10 mouse cellular contexts compared by ENCODE assay signal in genomic region chr14:25511564-25511963, GRCm38 (mm10). TPM values are rescaled to one million over a fixed set of nuclear protein-coding genes. Genes with fewer than 3 reads are reported as not detected.
DNase-seq lines count a peak whose midpoint lies in the region; ATAC-seq lines count a peak whose summit lies in the region.
"Had no signal": no experiment of that assay in that cellular context is flagged by ENCODE, and none has a peak within 500 bp of the region (broad histone marks: within the 10 kb centered on the region; RNA-seq: fewer than 3 reads in every experiment).

No protein-coding gene starts in this region.

- DNase-seq in hindbrain, embryonic 10.5 days (ENCODE audit: low spot score), result no peak
- no peak for DNase-seq in embryonic facial prominence, embryonic 10.5 days (ENCODE audit: low spot score)
- no peak for DNase-seq in embryonic facial prominence, embryonic 14.5 days (ENCODE audit: low spot score)
- no peak for DNase-seq in embryo, embryonic 10 days (ENCODE audit: low spot score)
- DNase-seq in spleen, postnatal 14 days (ENCODE audit: low spot score in 2 of 2), result no peak
- DNase-seq in frontal cortex, postnatal 14 days (ENCODE audit: low spot score in 2 of 2), result no peak
- DNase-seq: gastrocnemius, postnatal 10 days had no signal

- H3K4me1 ChIP-seq in hindbrain, embryonic 10.5 days (replicated peaks), result peaks cover 92% of the 10 kb centered on the region
- peaks cover 55% of the 10 kb centered on the region for H3K4me1 ChIP-seq in hindbrain, embryonic 16.5 days (ENCODE audit: control insufficient read depth, insufficient read depth, low read depth, low read length)
- peaks cover 86% of the 10 kb centered on the region for H3K4me1 ChIP-seq in embryonic facial prominence, embryonic 10.5 days
- peaks cover 55% of the 10 kb centered on the region for H3K4me1 ChIP-seq in embryonic facial prominence, embryonic 14.5 days (ENCODE audit: control insufficient read depth, insufficient read depth, low read length)
- H3K4me1 ChIP-seq in intestine, embryonic 16.5 days (ENCODE audit: control insufficient read depth, insufficient read depth, low read length), result peaks cover 93% of the 10 kb centered on the region

- peaks cover 67% of the 10 kb centered on the region for H3K36me3 ChIP-seq in hindbrain, embryonic 10.5 days
- no peaks in the 10 kb centered on the region; the same call in 1 of the 2 replicates for H3K36me3 ChIP-seq in hindbrain, embryonic 16.5 days (ENCODE audit: control insufficient read depth, insufficient read depth, low read length)
- peaks cover 69% of the 10 kb centered on the region for H3K36me3 ChIP-seq in embryonic facial prominence, embryonic 10.5 days (replicated peaks)
- H3K36me3 ChIP-seq in embryonic facial prominence, embryonic 14.5 days (ENCODE audit: control insufficient read depth, insufficient read depth, low read length), result peaks cover 20% of the 10 kb centered on the region; the same call in 1 of the 2 replicates
- no peaks in the 10 kb centered on the region; the same call in 1 of the 2 replicates for H3K36me3 ChIP-seq in intestine, embryonic 16.5 days (ENCODE audit: control insufficient read depth, insufficient read depth, low read length)

- H3K9me3 ChIP-seq in hindbrain, embryonic 10.5 days, result no peaks in the 10 kb centered on the region
- H3K9me3 ChIP-seq in hindbrain, embryonic 16.5 days (ENCODE audit: control insufficient read depth, low read length), result no peaks in the 10 kb centered on the region
- no peaks in the 10 kb centered on the region for H3K9me3 ChIP-seq in embryonic facial prominence, embryonic 10.5 days
- no peaks in the 10 kb centered on the region for H3K9me3 ChIP-seq in embryonic facial prominence, embryonic 14.5 days (ENCODE audit: control insufficient read depth, low read length)
- H3K9me3 ChIP-seq in intestine, embryonic 16.5 days (ENCODE audit: control insufficient read depth, low read length), result no peaks in the 10 kb centered on the region

- H3K27ac ChIP-seq in hindbrain, embryonic 10.5 days, result peak overlapping the region; percentile 73
- H3K27ac ChIP-seq in hindbrain, embryonic 16.5 days (ENCODE audit: low read depth, low read length), result no peak overlapping the region
- H3K27ac ChIP-seq in embryonic facial prominence, embryonic 10.5 days (replicated peaks), result peak overlapping the region; percentile 27; the same call in 1 of the 2 replicates
- peak overlapping the region; percentile 48; the same call in 1 of the 2 replicates for H3K27ac ChIP-seq in embryonic facial prominence, embryonic 14.5 days (replicated peaks; ENCODE audit: low read depth, low read length)
- peak overlapping the region; percentile 55; the same call in 1 of the 2 replicates for H3K27ac ChIP-seq in intestine, embryonic 16.5 days (ENCODE audit: low read length)

- 50% methylated on average over 3 of the region's 3 CpGs for WGBS in hindbrain, embryonic 10.5 days
- WGBS in hindbrain, embryonic 16.5 days, result 57% methylated on average over 3 of the region's 3 CpGs
- WGBS in embryonic facial prominence, embryonic 10.5 days, result 52% methylated on average over 3 of the region's 3 CpGs
- 38% methylated on average over 3 of the region's 3 CpGs for WGBS in embryonic facial prominence, embryonic 14.5 days
- 39% methylated on average over 3 of the region's 3 CpGs for WGBS in intestine, embryonic 16.5 days

- no peak overlapping the region for H3K9ac ChIP-seq in hindbrain, embryonic 16.5 days (ENCODE audit: low read depth, low read length)
- H3K9ac ChIP-seq in embryonic facial prominence, embryonic 14.5 days (ENCODE audit: low read depth, low read length), result no peak overlapping the region
- H3K9ac ChIP-seq in intestine, embryonic 16.5 days (ENCODE audit: low read depth, low read length), result 0 out of 2 replicates have a peak overlapping the region, but pooled peaks have one; percentile 22

- H3K4me3 ChIP-seq in hindbrain, embryonic 10.5 days, result no peak overlapping the region
- H3K4me3 ChIP-seq in hindbrain, embryonic 16.5 days (ENCODE audit: low read length), result no peak overlapping the region
- H3K4me3 ChIP-seq in embryonic facial prominence, embryonic 10.5 days, result no peak overlapping the region
- H3K4me3 ChIP-seq in embryonic facial prominence, embryonic 14.5 days (ENCODE audit: low read depth, low read length), result no peak overlapping the region
- H3K4me3 ChIP-seq in intestine, embryonic 16.5 days (ENCODE audit: low read length), result no peak overlapping the region

- no peaks in the 10 kb centered on the region for H3K27me3 ChIP-seq in hindbrain, embryonic 10.5 days (ENCODE audit: insufficient read depth, poor library complexity, severe bottlenecking)
- H3K27me3 ChIP-seq in hindbrain, embryonic 16.5 days (replicated peaks; ENCODE audit: control insufficient read depth, insufficient read depth, low read length), result no peaks in the 10 kb centered on the region
- H3K27me3 ChIP-seq in embryonic facial prominence, embryonic 10.5 days (replicated peaks; ENCODE audit: low read depth, poor library complexity, severe bottlenecking), result no peaks in the 10 kb centered on the region
- H3K27me3 ChIP-seq in embryonic facial prominence, embryonic 14.5 days (replicated peaks; ENCODE audit: control insufficient read depth, insufficient read depth, low read length), result no peaks in the 10 kb centered on the region
- H3K27me3 ChIP-seq in intestine, embryonic 16.5 days (replicated peaks; ENCODE audit: control insufficient read depth, insufficient read depth, low read length), result no peaks in the 10 kb centered on the region

- ATAC-seq in hindbrain, embryonic 16.5 days, result no peak
- no peak; the same call in 1 of the 2 replicates for ATAC-seq in embryonic facial prominence, embryonic 14.5 days (ENCODE audit: low read depth)
- ATAC-seq in intestine, embryonic 16.5 days, result no peak
- ATAC-seq: activated CD4-positive, CD25-positive, alpha-beta regulatory T cell, adult 4 months had no signal

- no peak overlapping the region for H3K4me2 ChIP-seq in hindbrain, embryonic 16.5 days (ENCODE audit: low read length)
- H3K4me2 ChIP-seq in embryonic facial prominence, embryonic 14.5 days (ENCODE audit: low read depth, low read length), result no peak overlapping the region
- H3K4me2 ChIP-seq in intestine, embryonic 16.5 days (ENCODE audit: low read depth, low read length), result no peak overlapping the region

RNA-seq across cellular contexts. Expression of gene Zmiz1, which starts 52.6 kb away (rescaled TPM):
- 44.4 and 60.1 TPM in 2 replicates for polyA plus RNA-seq in hindbrain, embryonic 10.5 days (2016; fragmentation: Nextera tagmentation; extraction: Ambion mirVana)
- polyA plus RNA-seq in hindbrain, embryonic 16.5 days (2015; fragmentation: Nextera tagmentation; extraction: Ambion mirVana), result 50.4 and 55.0 TPM in 2 replicates
- polyA plus RNA-seq in embryonic facial prominence, embryonic 10.5 days (2016; fragmentation: Nextera tagmentation; extraction: Ambion mirVana), result 42.8 and 45.6 TPM in 2 replicates
- polyA plus RNA-seq in embryonic facial prominence, embryonic 14.5 days (2014; fragmentation: Nextera tagmentation; extraction: Ambion mirVana), result 31.3 and 36.6 TPM in 2 replicates
- polyA plus RNA-seq in intestine, embryonic 16.5 days (2015; fragmentation: Nextera tagmentation; extraction: Ambion mirVana), result 21.2 and 22.3 TPM in 2 replicates
